Mouse (Mus musculus) embryonic facial prominence, embryonic 12.5 days (tissue): ENCODE data around the gene Hs3st2. TPM values are rescaled to one million over a fixed set of nuclear protein-coding genes. Genes with fewer than 3 reads are reported as not detected.
"Not testable (repeated sequence)": the region's sequence is repeated elsewhere in the genome, so short reads cannot be mapped to it uniquely, and the experiment has no call there.

Source experiments
- ATAC-seq: fragments of 200-750 bp; cut with Nextera tagmentation; 2 replicates; pipeline ENCODE4 v1.8.0; 2017; ENCODE audit not compliant: insufficient number of reproducible peaks, insufficient read depth, low FRiP score, low TSS enrichment
- H3K27ac ChIP-seq: fragments of 300-500 bp; sonication (generic); 2 replicates; pipeline ENCODE4 v1.5.1; 2016; ENCODE audit warnings: mild to moderate bottlenecking
- H3K27me3 ChIP-seq: fragments of 300-500 bp; sonication (generic); 2 replicates; pipeline ENCODE4 v1.6.1; 2016; ENCODE audit warnings: mild to moderate bottlenecking, moderate library complexity
- H3K36me3 ChIP-seq: fragments of 300-500 bp; sonication (generic); 2 replicates; pipeline ENCODE4 v1.6.1; 2016; ENCODE audit warnings: mild to moderate bottlenecking
- H3K4me1 ChIP-seq: fragments of 300-500 bp; sonication (generic); 2 replicates; pipeline ENCODE4 v1.6.1; 2016
- H3K4me2 ChIP-seq: fragments of 300-500 bp; sonication (generic); replicated peaks from 2 replicates; pipeline ENCODE4 v1.6.1; 2016; ENCODE audit warnings: mild to moderate bottlenecking, moderate library complexity
- H3K4me3 ChIP-seq: fragments of 300-500 bp; sonication (generic); 2 replicates; pipeline ENCODE4 v1.5.1; 2016; ENCODE audit warnings: mild to moderate bottlenecking
- H3K9ac ChIP-seq: fragments of 300-500 bp; sonication (generic); 2 replicates; pipeline ENCODE4 v1.6.1; 2016; ENCODE audit warnings: mild to moderate bottlenecking, moderate library complexity
- H3K9me3 ChIP-seq: fragments of 300-500 bp; sonication (generic); 2 replicates; pipeline ENCODE4 v1.6.1; 2016; ENCODE audit warnings: mild to moderate bottlenecking, moderate library complexity
- WGBS: fragments of 180-500 bp; shearing (Covaris S2); methylation state at CpG from one replicate; pipeline ENCODE4 v1.1.7; 2016; 5-methylcytosine and 5-hydroxymethylcytosine counted together
- polyA plus RNA-seq: library from polyadenylated mRNA; unstranded; fragments of >200 nt; fragmentation: Nextera tagmentation; extraction: Ambion mirVana; gene quantifications from 2 replicates; pipeline ENCODE4 v1.2.1, GENCODE M21; 2016

Gene Hs3st2
- polyA plus RNA-seq, result 2.1 and 3.8 TPM in 2 replicates

GRCm38 (mm10) chr7:121391225-121391983 lies at the start of gene Hs3st2:
Gene Hs3st2 (plus strand): TSS chr7:121391859.
- no peak within 1 kb of the TSS for H3K27ac ChIP-seq
- H3K27me3 ChIP-seq, result peaks cover 55% of the 10 kb centered on the region
- peak within 1 kb of the TSS; percentile 30 for H3K4me3 ChIP-seq
- peaks cover 8% of the 10 kb centered on the region; the same call in 1 of the 2 replicates for H3K4me1 ChIP-seq
- 4% methylated on average over 22 of the region's 22 CpGs for WGBS
- peak; percentile 58 for ATAC-seq
- no peak within 1 kb of the TSS for H3K9ac ChIP-seq
- no peaks in the 10 kb centered on the region for H3K9me3 ChIP-seq
- H3K4me2 ChIP-seq, result peak within 1 kb of the TSS; percentile 49
- no peaks in the 10 kb centered on the region for H3K36me3 ChIP-seq

GRCm38 (mm10) chr7:121348284-121348963 lies 43.2 kb upstream of the Hs3st2 start:
- Histone ChIP-seq H3K4me3 (no peak overlapping the region), H3K4me1 (no peaks in the 10 kb centered on the region), H3K4me2 (no peak overlapping the region), H3K27me3 (no peaks in the 10 kb centered on the region), H3K9me3 (no peaks in the 10 kb centered on the region), H3K27ac (no peak overlapping the region), H3K36me3 (no peaks in the 10 kb centered on the region), H3K9ac (no peak overlapping the region)
- WGBS, result 73% methylated on average over 3 of the region's 3 CpGs
- ATAC-seq, result no peak

DNA sequence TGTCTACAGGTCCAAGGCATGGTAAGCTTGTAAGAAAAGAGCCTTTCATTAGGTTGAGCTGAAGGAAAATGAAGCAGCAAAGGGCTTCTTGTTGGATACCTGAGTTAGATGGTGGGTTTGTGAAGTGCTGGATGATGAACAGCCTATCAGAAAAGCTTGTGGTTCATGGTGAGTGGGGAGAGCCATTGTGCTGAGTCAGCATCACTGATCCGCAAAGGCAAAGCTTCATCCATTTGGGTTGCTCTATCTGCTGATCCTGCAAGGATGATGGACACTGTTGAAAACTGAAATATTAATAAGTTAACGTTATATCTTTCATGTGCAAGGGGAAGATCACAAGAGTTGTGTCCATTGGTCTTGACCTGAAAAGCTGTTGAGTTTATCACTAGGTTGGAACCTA lies 40.0 kb upstream of the Hs3st2 start:
- WGBS, result 82% methylated on average over 2 of the region's 2 CpGs
- H3K36me3 ChIP-seq, result no peaks in the 10 kb centered on the region
- no peaks in the 10 kb centered on the region for H3K27me3 ChIP-seq
- no peak overlapping the region for H3K4me2 ChIP-seq
- H3K4me3 ChIP-seq, result no peak overlapping the region
- no peak for ATAC-seq
- no peak overlapping the region for H3K9ac ChIP-seq
- no peaks in the 10 kb centered on the region for H3K4me1 ChIP-seq
- no peak overlapping the region for H3K27ac ChIP-seq
- no peaks in the 10 kb centered on the region for H3K9me3 ChIP-seq

DNA sequence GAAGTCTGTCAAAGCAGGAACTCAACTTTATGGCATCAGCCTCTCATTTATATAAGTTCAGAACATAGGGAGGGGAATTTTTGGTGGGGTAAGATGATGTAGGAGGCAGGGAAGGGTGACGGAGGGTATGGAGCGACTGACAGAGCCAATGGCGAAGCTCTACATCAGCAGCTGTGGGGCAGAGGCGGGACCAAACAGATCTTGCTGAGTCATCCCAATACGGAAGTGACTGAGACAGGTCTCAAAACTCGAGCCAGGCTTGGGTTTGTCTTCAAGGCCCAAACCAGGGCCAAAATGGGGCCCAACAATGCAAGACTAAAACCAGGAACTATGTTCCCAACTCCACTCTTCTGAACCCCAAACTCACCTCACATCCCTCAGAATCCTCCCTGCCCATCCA lies 30.2 kb upstream of the Hs3st2 start:
- H3K4me3 ChIP-seq, result not testable (repeated sequence)

GRCm38 (mm10) chr7:121365584-121365983 lies 26.1 kb upstream of the Hs3st2 start:
- no peaks in the 10 kb centered on the region for H3K9me3 ChIP-seq
- no peaks in the 10 kb centered on the region for H3K4me1 ChIP-seq
- WGBS, result 76% methylated on average over 7 of the region's 7 CpGs
- H3K27me3 ChIP-seq, result no peaks in the 10 kb centered on the region
- H3K9ac ChIP-seq, result no peak overlapping the region
- no peak for ATAC-seq
- H3K27ac ChIP-seq, result no peak overlapping the region
- no peak overlapping the region for H3K4me3 ChIP-seq
- H3K36me3 ChIP-seq, result no peaks in the 10 kb centered on the region
- no peak overlapping the region for H3K4me2 ChIP-seq

More for the DNA sequence above, 30.2 kb upstream of the Hs3st2 start:
- not testable (repeated sequence) for H3K27me3 ChIP-seq, H3K36me3 ChIP-seq, ATAC-seq, H3K27ac ChIP-seq, H3K4me1 ChIP-seq, H3K4me2 ChIP-seq, H3K9me3 ChIP-seq, H3K9ac ChIP-seq
- 95% methylated on average over 6 of the region's 6 CpGs for WGBS

GRCm38 (mm10) chr7:121367185-121367584 lies 24.5 kb upstream of the Hs3st2 start:
- H3K4me3 ChIP-seq, result no peak overlapping the region
- no peaks in the 10 kb centered on the region for H3K4me1 ChIP-seq
- H3K27ac ChIP-seq, result no peak overlapping the region
- WGBS, result 86% methylated on average over 6 of the region's 6 CpGs
- H3K9me3 ChIP-seq, result no peaks in the 10 kb centered on the region
- H3K27me3 ChIP-seq, result no peaks in the 10 kb centered on the region
- no peak overlapping the region for H3K4me2 ChIP-seq
- H3K36me3 ChIP-seq, result no peaks in the 10 kb centered on the region
- H3K9ac ChIP-seq, result no peak overlapping the region
- no peak for ATAC-seq

GRCm38 (mm10) chr7:121371990-121372389 lies 19.7 kb upstream of the Hs3st2 start:
- Histone ChIP-seq H3K9ac (no peak overlapping the region), H3K4me1 (no peaks in the 10 kb centered on the region), H3K27ac (no peak overlapping the region), H3K36me3 (no peaks in the 10 kb centered on the region), H3K4me3 (no peak overlapping the region), H3K4me2 (no peak overlapping the region), H3K9me3 (no peaks in the 10 kb centered on the region), H3K27me3 (no peaks in the 10 kb centered on the region)
- 85% methylated on average over 7 of the region's 7 CpGs for WGBS
- no peak for ATAC-seq

DNA sequence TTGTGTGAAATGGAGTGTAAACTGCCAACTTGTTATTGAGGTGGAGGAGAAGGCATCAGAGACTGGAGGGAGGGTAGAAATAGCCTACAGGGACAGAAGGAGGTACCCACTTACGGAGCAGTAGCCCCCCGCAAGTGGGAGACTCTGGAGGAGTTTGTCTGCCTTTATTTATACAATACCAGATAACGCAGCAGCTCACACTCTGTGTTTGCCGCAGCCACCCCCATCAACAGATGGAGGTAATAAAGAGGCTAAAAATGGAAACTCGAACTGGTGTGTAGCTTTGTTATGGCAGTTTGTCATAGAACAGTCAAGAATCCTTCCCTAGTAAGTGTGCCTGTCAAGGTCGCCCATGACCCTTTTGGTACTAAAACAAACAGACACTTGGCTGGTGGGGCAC lies 16.2 kb upstream of the Hs3st2 start:
- 59% methylated on average over 6 of the region's 6 CpGs for WGBS
- H3K9me3 ChIP-seq, result no peaks in the 10 kb centered on the region
- H3K4me3 ChIP-seq, result no peak overlapping the region
- no peak overlapping the region for H3K4me2 ChIP-seq
- H3K9ac ChIP-seq, result no peak overlapping the region
- H3K4me1 ChIP-seq, result no peaks in the 10 kb centered on the region
- no peak overlapping the region for H3K27ac ChIP-seq
- no peaks in the 10 kb centered on the region for H3K36me3 ChIP-seq
- H3K27me3 ChIP-seq, result no peaks in the 10 kb centered on the region
- no peak for ATAC-seq

- WGBS, result 63% methylated on average over 4 of the region's 4 CpGs
Observed at GRCm38 (mm10) chr7:121378942-121379341, 12.7 kb upstream of the Hs3st2 start.

DNA sequence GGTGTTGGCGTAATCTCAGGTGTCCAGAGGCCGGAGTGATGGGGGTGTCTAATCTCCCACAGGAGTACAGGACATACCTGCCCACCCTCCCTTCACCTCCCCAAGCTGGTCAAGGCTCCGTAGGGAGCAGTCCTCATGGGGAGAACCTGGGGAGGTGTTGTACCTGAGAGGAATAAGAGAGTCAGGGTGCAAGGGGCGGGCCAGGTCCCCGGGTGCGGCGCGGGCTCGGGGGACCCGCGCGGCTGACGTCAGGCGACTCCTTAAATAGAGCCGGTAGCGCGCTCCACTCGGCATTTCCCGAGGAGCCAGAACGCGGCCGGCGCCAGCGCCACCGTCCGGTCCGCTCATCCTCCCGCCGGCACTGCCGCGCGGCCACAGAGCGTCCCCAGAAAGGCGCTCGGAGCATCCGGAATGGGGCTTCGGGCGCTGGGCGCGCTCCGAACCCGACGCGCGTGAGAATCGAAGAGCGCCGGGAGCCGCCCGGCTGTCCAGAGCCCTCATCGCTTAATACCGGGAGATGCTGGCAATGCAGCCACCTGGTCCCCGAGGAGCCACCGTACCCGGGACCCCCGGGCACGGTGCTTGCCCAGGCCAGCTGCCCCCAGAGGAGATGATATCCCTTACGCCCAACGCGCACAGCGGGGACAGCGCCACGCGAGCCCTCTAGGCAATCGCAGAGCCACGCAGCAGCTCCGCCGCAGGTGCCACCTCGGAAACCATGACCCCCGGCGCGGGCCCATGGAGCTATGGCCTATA lies 503 bp downstream of the Hs3st2 start:
- no peak overlapping the region for H3K27ac ChIP-seq
- peak overlapping the region; percentile 30 for H3K4me3 ChIP-seq
- no peaks in the 10 kb centered on the region for H3K36me3 ChIP-seq
- peaks cover 8% of the 10 kb centered on the region; the same call in 1 of the 2 replicates for H3K4me1 ChIP-seq
- H3K9me3 ChIP-seq, result no peaks in the 10 kb centered on the region
- peak overlapping the region; percentile 49 for H3K4me2 ChIP-seq
- peaks cover 55% of the 10 kb centered on the region for H3K27me3 ChIP-seq
- ATAC-seq, result peak; percentile 52; the same call in 1 of the 2 replicates
- no peak overlapping the region for H3K9ac ChIP-seq
- WGBS, result 2% methylated on average over 72 of the region's 72 CpGs

More at GRCm38 (mm10) chr7:121378942-121379341, 12.7 kb upstream of the Hs3st2 start:
- H3K4me3 ChIP-seq, result no peak overlapping the region
- H3K4me2 ChIP-seq, result no peak overlapping the region
- no peaks in the 10 kb centered on the region for H3K36me3 ChIP-seq
- H3K9ac ChIP-seq, result no peak overlapping the region
- no peaks in the 10 kb centered on the region for H3K4me1 ChIP-seq
- no peak overlapping the region for H3K27ac ChIP-seq
- H3K9me3 ChIP-seq, result no peaks in the 10 kb centered on the region
- no peaks in the 10 kb centered on the region for H3K27me3 ChIP-seq
- no peak for ATAC-seq

DNA sequence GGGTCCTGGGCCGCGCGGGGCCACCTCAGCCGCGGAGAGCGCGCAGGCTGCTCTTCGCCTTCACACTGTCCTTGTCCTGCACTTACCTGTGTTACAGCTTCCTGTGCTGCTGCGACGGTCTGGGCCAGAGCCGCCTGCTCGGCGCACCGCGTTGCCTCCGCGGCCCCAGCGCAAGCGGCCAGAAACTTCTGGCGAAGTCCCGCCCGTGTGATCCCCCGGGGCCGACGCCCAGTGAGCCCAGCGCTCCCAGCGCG lies 1.0 kb downstream of the Hs3st2 start:
- WGBS, result under 1% methylated on average over 28 of the region's 28 CpGs
- Histone ChIP-seq H3K9ac (no peak overlapping the region), H3K27ac (no peak overlapping the region), H3K4me1 (peaks cover 8% of the 10 kb centered on the region; the same call in 1 of the 2 replicates), H3K4me2 (peak overlapping the region; percentile 49), H3K9me3 (no peaks in the 10 kb centered on the region), H3K36me3 (no peaks in the 10 kb centered on the region), H3K4me3 (peak overlapping the region; percentile 30), H3K27me3 (peaks cover 55% of the 10 kb centered on the region)
- no peak for ATAC-seq
